Mouse (Mus musculus) G1E (cell line): Measurements from ENCODE around the gene Zfyve19.

Experiments
- CTCF ChIP-seq: IDR thresholded peaks from 2 replicates; pipeline ENCODE4 v1.5.1; 2012; ENCODE audit warnings: low read depth, low read length, inconsistent platforms, mixed read lengths
- POLR2AphosphoS5 ChIP-seq: IDR thresholded peaks from 2 replicates; pipeline ENCODE4 v1.6.1; 2012; ENCODE audit warnings: low read depth, low read length, inconsistent platforms; ENCODE audit not compliant: insufficient replicate concordance
- TAL1 ChIP-seq: conservative IDR thresholded peaks from 2 replicates; pipeline ENCODE4 v1.6.1; 2012; ENCODE audit warnings: low read depth, low read length, inconsistent platforms, mixed read lengths

DNA sequence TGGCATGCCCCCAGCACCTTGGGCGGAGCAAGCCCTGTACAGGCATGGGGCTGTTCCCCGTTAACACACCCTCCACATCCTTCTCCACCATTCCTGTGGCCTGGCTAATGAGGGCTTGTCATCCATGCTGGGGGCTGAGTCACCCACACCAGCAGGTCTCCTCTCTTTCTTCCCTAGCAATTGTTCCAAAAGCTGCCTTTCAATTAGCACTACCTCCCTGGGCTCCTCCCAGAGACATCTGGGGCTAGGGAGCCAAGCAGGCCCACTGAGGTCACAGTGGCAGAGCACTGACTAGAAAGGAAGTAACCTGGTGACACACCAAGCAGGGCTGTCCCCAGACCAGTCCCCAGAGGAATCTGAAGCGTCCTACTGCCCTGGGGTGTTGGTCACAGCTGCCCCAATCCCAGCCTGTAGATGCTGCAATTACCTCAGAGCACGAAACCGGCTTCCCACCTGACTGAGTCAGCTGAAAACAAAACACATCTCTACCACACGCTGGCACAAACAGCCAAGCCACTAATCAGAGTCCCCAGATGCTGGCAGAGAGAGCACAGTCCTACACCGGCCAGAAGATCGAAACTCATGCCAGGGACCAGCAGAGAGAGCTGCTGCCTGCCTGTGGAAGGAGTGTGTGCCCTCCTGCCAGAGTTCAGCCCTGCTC lies 34.3 kb upstream of the Zfyve19 start, which contains the start of gene Gm14137:
- TF ChIP-seq CTCF, result no peak
- no peak for TF ChIP-seq POLR2AphosphoS5
- no peak for TF ChIP-seq TAL1
